Mouse (Mus musculus) kidney, embryonic 16.5 days (tissue): ENCODE results near the gene Fhl1. TPM values are rescaled to one million over a fixed set of nuclear protein-coding genes. Genes with fewer than 3 reads are reported as not detected.
A peak's percentile ranks its signal among the peaks of the same experiment; 100 is the strongest.

Source experiments
- ATAC-seq: fragments of 200-750 bp; cut with Nextera tagmentation; 2 replicates; pipeline ENCODE4 v1.8.0; 2017; ENCODE audit warnings: moderate TSS enrichment; ENCODE audit not compliant: low FRiP score, low TSS enrichment
- H3K27ac ChIP-seq: fragments of 300-500 bp; sonication (generic); 2 replicates; pipeline ENCODE4 v1.5.1; 2014; ENCODE audit warnings: low read length
- H3K27me3 ChIP-seq: fragments of 300-500 bp; sonication (generic); 2 replicates; pipeline ENCODE4 v1.6.1; 2014; ENCODE audit warnings: low read length, control low read depth, mixed read lengths; ENCODE audit not compliant: insufficient read depth
- H3K36me3 ChIP-seq: fragments of 300-500 bp; sonication (generic); 2 replicates; pipeline ENCODE4 v1.6.1; 2014; ENCODE audit warnings: low read length, control low read depth, mixed read lengths; ENCODE audit not compliant: insufficient read depth
- H3K4me1 ChIP-seq: fragments of 300-500 bp; sonication (generic); 2 replicates; pipeline ENCODE4 v1.6.1; 2014; ENCODE audit warnings: low read length, control low read depth, mixed read lengths; ENCODE audit not compliant: insufficient read depth
- H3K4me2 ChIP-seq: fragments of 300-500 bp; sonication (generic); replicated peaks from 2 replicates; pipeline ENCODE4 v1.6.1; 2014; ENCODE audit warnings: low read depth, low read length
- H3K4me3 ChIP-seq: fragments of 300-500 bp; sonication (generic); 2 replicates; pipeline ENCODE4 v1.5.1; 2014; ENCODE audit warnings: mild to moderate bottlenecking, low read length
- H3K9ac ChIP-seq: fragments of 300-500 bp; sonication (generic); replicated peaks from 2 replicates; pipeline ENCODE4 v1.6.1; 2014; ENCODE audit warnings: low read length
- H3K9me3 ChIP-seq: fragments of 300-500 bp; sonication (generic); 2 replicates; pipeline ENCODE4 v1.6.1; 2016; ENCODE audit warnings: low read length, control low read depth
- WGBS: fragments of 180-500 bp; shearing (Covaris S2); extraction: QIAGEN DNeasy Blood & Tissue Kit; methylation state at CpG from one replicate; pipeline ENCODE4 v1.1.7; 2014; 5-methylcytosine and 5-hydroxymethylcytosine counted together
- polyA plus RNA-seq: library from polyadenylated mRNA; unstranded; fragments of >200 nt; fragmentation: Nextera tagmentation; extraction: Ambion mirVana; gene quantifications from 2 replicates; pipeline ENCODE4 v1.2.1, GENCODE M21; 2015

Fhl1 gene
- 98.0 and 110 TPM in 2 replicates for polyA plus RNA-seq

- peak; percentile 94 for ATAC-seq
- H3K4me3 ChIP-seq = peak within 1 kb of the TSS; percentile 52
- no peaks in the 10 kb centered on the region for H3K4me1 ChIP-seq
- no peaks in the 10 kb centered on the region for H3K36me3 ChIP-seq
- no peaks in the 10 kb centered on the region for H3K9me3 ChIP-seq
- peak within 1 kb of the TSS; percentile 41; the same call in 1 of the 2 replicates for H3K27ac ChIP-seq
- H3K9ac ChIP-seq = peak within 1 kb of the TSS; percentile 69
- no peaks in the 10 kb centered on the region; the same call in 1 of the 2 replicates for H3K27me3 ChIP-seq
- H3K4me2 ChIP-seq = peak within 1 kb of the TSS; percentile 54
- WGBS = 23% methylated on average over 40 of the region's 106 CpGs
Measured at GRCm38 (mm10) chrX:56731306-56732201, at the start of gene Fhl1. TSS of gene Fhl1 (plus strand) at chrX:56731787.

- WGBS = 69% methylated on average over 1 of the region's 1 CpGs
- Histone ChIP-seq H3K36me3 (no peaks in the 10 kb centered on the region), H3K4me1 (no peaks in the 10 kb centered on the region), H3K9ac (no peak overlapping the region), H3K27ac (no peak overlapping the region), H3K9me3 (no peaks in the 10 kb centered on the region), H3K27me3 (no peaks in the 10 kb centered on the region), H3K4me3 (no peak overlapping the region), H3K4me2 (no peak overlapping the region)
- no peak for ATAC-seq
Measured at GRCm38 (mm10) chrX:56682156-56682720, 49.3 kb upstream of the Fhl1 start.

GRCm38 (mm10) chrX:56683521-56683920 lies 48.1 kb upstream of the Fhl1 start:
- ATAC-seq = no peak
- Histone ChIP-seq H3K27me3 (no peaks in the 10 kb centered on the region), H3K9me3 (no peaks in the 10 kb centered on the region), H3K9ac (no peak overlapping the region), H3K4me3 (no peak overlapping the region), H3K36me3 (no peaks in the 10 kb centered on the region), H3K4me2 (no peak overlapping the region), H3K27ac (no peak overlapping the region), H3K4me1 (no peaks in the 10 kb centered on the region)
- 87% methylated on average over 10 of the region's 10 CpGs for WGBS

GRCm38 (mm10) chrX:56692554-56692953 lies 39.0 kb upstream of the Fhl1 start:
- WGBS = 78% methylated on average over 6 of the region's 6 CpGs
- H3K4me2 ChIP-seq = no peak overlapping the region
- H3K36me3 ChIP-seq = no peaks in the 10 kb centered on the region
- H3K4me1 ChIP-seq = no peaks in the 10 kb centered on the region
- H3K27ac ChIP-seq = no peak overlapping the region
- no peak for ATAC-seq
- H3K4me3 ChIP-seq = no peak overlapping the region
- no peaks in the 10 kb centered on the region for H3K27me3 ChIP-seq
- no peak overlapping the region for H3K9ac ChIP-seq
- H3K9me3 ChIP-seq = no peaks in the 10 kb centered on the region

- WGBS = 88% methylated on average over 2 of the region's 2 CpGs
- Histone ChIP-seq H3K4me3 (no peak overlapping the region), H3K27me3 (no peaks in the 10 kb centered on the region), H3K36me3 (no peaks in the 10 kb centered on the region), H3K9ac (no peak overlapping the region), H3K9me3 (no peaks in the 10 kb centered on the region), H3K4me2 (no peak overlapping the region), H3K27ac (no peak overlapping the region), H3K4me1 (no peaks in the 10 kb centered on the region)
- ATAC-seq = no peak
Measured at GRCm38 (mm10) chrX:56694539-56694938, 37.0 kb upstream of the Fhl1 start.

GRCm38 (mm10) chrX:56697199-56697780 lies 34.3 kb upstream of the Fhl1 start:
- peak; percentile 74; the same call in 1 of the 2 replicates for ATAC-seq
- WGBS = 60% methylated on average over 6 of the region's 6 CpGs
- H3K36me3 ChIP-seq = no peaks in the 10 kb centered on the region

GRCm38 (mm10) chrX:56697886-56698285 lies 33.7 kb upstream of the Fhl1 start:
- Histone ChIP-seq H3K9me3 (no peaks in the 10 kb centered on the region), H3K9ac (no peak overlapping the region), H3K4me2 (no peak overlapping the region), H3K27ac (no peak overlapping the region), H3K4me1 (no peaks in the 10 kb centered on the region), H3K27me3 (no peaks in the 10 kb centered on the region; the same call in 1 of the 2 replicates), H3K4me3 (no peak overlapping the region), H3K36me3 (no peaks in the 10 kb centered on the region)
- 68% methylated on average over 4 of the region's 4 CpGs for WGBS
- ATAC-seq = no peak

More at GRCm38 (mm10) chrX:56697199-56697780, 34.3 kb upstream of the Fhl1 start:
- H3K4me3 ChIP-seq = no peak overlapping the region
- no peaks in the 10 kb centered on the region for H3K27me3 ChIP-seq
- H3K4me2 ChIP-seq = no peak overlapping the region
- H3K4me1 ChIP-seq = no peaks in the 10 kb centered on the region
- no peak overlapping the region for H3K9ac ChIP-seq
- no peaks in the 10 kb centered on the region for H3K9me3 ChIP-seq
- no peak overlapping the region for H3K27ac ChIP-seq

GRCm38 (mm10) chrX:56701261-56701660 lies 30.3 kb upstream of the Fhl1 start:
- Histone ChIP-seq H3K4me1 (no peaks in the 10 kb centered on the region), H3K4me3 (no peak overlapping the region), H3K27ac (no peak overlapping the region), H3K36me3 (no peaks in the 10 kb centered on the region), H3K9me3 (no peaks in the 10 kb centered on the region), H3K4me2 (no peak overlapping the region), H3K27me3 (no peaks in the 10 kb centered on the region; the same call in 1 of the 2 replicates), H3K9ac (no peak overlapping the region)
- ATAC-seq = peak; percentile 76; the same call in 1 of the 2 replicates
- 62% methylated on average over 3 of the region's 3 CpGs for WGBS

- ATAC-seq = no peak
- Histone ChIP-seq H3K9me3 (no peaks in the 10 kb centered on the region), H3K4me3 (no peak overlapping the region), H3K4me2 (no peak overlapping the region), H3K4me1 (no peaks in the 10 kb centered on the region), H3K36me3 (no peaks in the 10 kb centered on the region), H3K9ac (no peak overlapping the region), H3K27me3 (no peaks in the 10 kb centered on the region; the same call in 1 of the 2 replicates), H3K27ac (no peak overlapping the region)
- WGBS = 76% methylated on average over 8 of the region's 8 CpGs
Measured at GRCm38 (mm10) chrX:56703965-56704562, 27.5 kb upstream of the Fhl1 start.
